Mouse (Mus musculus) ES-E14 (cell line): ENCODE data around the gene Egfl8. TPM values are rescaled to one million over a fixed set of nuclear protein-coding genes. Genes with fewer than 3 reads are reported as not detected.

ENCODE experiments used
- DNase-seq: peaks from one replicate; pipeline ENCODE4 v3.0.0-alpha.2; 2013; ENCODE audit warnings: low read depth, low spot score
- H3K27ac ChIP-seq: 2 replicates; pipeline ENCODE4 v1.5.1; 2012; ENCODE audit warnings: low read depth, mild to moderate bottlenecking, low read length, moderate library complexity, mixed read lengths; ENCODE audit not compliant: poor library complexity, insufficient read depth, severe bottlenecking
- H3K36me3 ChIP-seq: 2 replicates; pipeline ENCODE4 v1.6.1; 2012; ENCODE audit warnings: mild to moderate bottlenecking, low read length, moderate library complexity, mixed read lengths; ENCODE audit not compliant: control insufficient read depth, poor library complexity, insufficient read depth, severe bottlenecking
- H3K4me1 ChIP-seq, 2 experiments: fragments of 150-350 bp in 1 of 2; sonication (generic) in 1 of 2; 2 replicates each; pipeline ENCODE4 v1.6.1; 2012; ENCODE audit warnings: low read length in 2 of 2, mild to moderate bottlenecking in 1 of 2, mixed read lengths in 1 of 2; ENCODE audit not compliant: control insufficient read depth in 2 of 2, insufficient read depth in 2 of 2, poor library complexity in 1 of 2
- H3K4me3 ChIP-seq, 2 experiments: fragments of 150-350 bp in 1 of 2; sonication (generic) in 1 of 2; 2 replicates each; pipeline ENCODE4 v1.5.1; 2012; ENCODE audit warnings: low read length in 2 of 2, low read depth in 1 of 2, mild to moderate bottlenecking in 1 of 2, mixed read lengths in 1 of 2; ENCODE audit not compliant: insufficient read depth in 1 of 2, poor library complexity in 1 of 2, severe bottlenecking in 1 of 2
- H3K9ac ChIP-seq: 2 replicates; pipeline ENCODE4 v1.6.1; 2012; ENCODE audit warnings: low read depth, mild to moderate bottlenecking, low read length, mixed read lengths; ENCODE audit not compliant: poor library complexity, insufficient read depth, severe bottlenecking
- H3K9me3 ChIP-seq: fragments of 150-350 bp; sonication (generic); 2 replicates; pipeline ENCODE4 v1.6.1; 2012; ENCODE audit warnings: low read depth, mild to moderate bottlenecking, low read length; ENCODE audit not compliant: control insufficient read depth, insufficient read depth
- CHD2 ChIP-seq: IDR thresholded peaks from 2 replicates; pipeline ENCODE4 v1.6.1; 2014; ENCODE audit warnings: mild to moderate bottlenecking, low read depth, low read length, inconsistent platforms
- HCFC1 ChIP-seq: IDR thresholded peaks from 2 replicates; pipeline ENCODE4 v1.6.1; 2012; ENCODE audit warnings: low read length, inconsistent platforms, borderline replicate concordance; ENCODE audit not compliant: insufficient read depth
- MAFK ChIP-seq: IDR thresholded peaks from 2 replicates; pipeline ENCODE4 v1.6.1; 2014; ENCODE audit warnings: mild to moderate bottlenecking, low read depth, low read length, inconsistent platforms; ENCODE audit not compliant: insufficient read depth
- ZC3H11A ChIP-seq: IDR thresholded peaks from 2 replicates; pipeline ENCODE4 v1.6.1; 2012; ENCODE audit warnings: low read depth, mild to moderate bottlenecking, inconsistent platforms, low read length, borderline replicate concordance
- ZNF384 ChIP-seq: IDR thresholded peaks from 2 replicates; pipeline ENCODE4 v1.6.1; 2012; ENCODE audit warnings: low read depth, low read length, inconsistent platforms
- in situ Hi-C, 2 experiments: fragments of 600-800 bp; cut with MboI; formaldehyde crosslinking; loops; one replicate each; pipeline ENCODE4 v1.15.1; 2025; ENCODE audit warnings: low sequenced_read_pairs in 2 of 2, inconsistent platforms in 1 of 2; ENCODE audit not compliant: unreplicated experiment in 2 of 2
- total RNA-seq: library from RNA; depleted of rRNA; stranded (reverse); fragments of 300-350 nt; gene quantifications from 2 replicates; pipeline ENCODE4 v1.2.3, GENCODE M21; 2012

Gene Egfl8
- total RNA-seq, 1 experiment = 1.0 TPM

- Histone ChIP-seq H3K4me1 (peaks cover 5 to 23% of the 10 kb centered on the region in 2 experiments), H3K27ac (no peak overlapping the region), H3K4me3 (no peak overlapping the region), H3K9ac (no peak overlapping the region), H3K9me3 (no peaks in the 10 kb centered on the region), H3K36me3 (peaks cover 28% of the 10 kb centered on the region)
- TF ChIP-seq HCFC1 (no peak), MAFK (no peak), ZNF384 (no peak), CHD2 (no peak), ZC3H11A (no peak)
- no peak for DNase-seq
- in situ Hi-C loops = no loop called here
These were observed 19.7 kb downstream of the Egfl8 start for GRCm38 (mm10) chr17:34596098-34596497.

- H3K4me1 ChIP-seq = peaks cover 13 to 38% of the 10 kb centered on the region in 2 experiments
- no peak overlapping the region for H3K27ac ChIP-seq
- no peak for DNase-seq
- in situ Hi-C loops = no loop called here
- peak overlapping the region; percentile 39 to 86; a peak in 1 of 4 replicates for H3K4me3 ChIP-seq
- H3K36me3 ChIP-seq = peaks cover 19% of the 10 kb centered on the region; the same call in 1 of the 2 replicates
- TF ChIP-seq ZC3H11A = no peak
- TF ChIP-seq MAFK = no peak
- TF ChIP-seq HCFC1 = no peak
- peak overlapping the region; percentile 55; the same call in 1 of the 2 replicates for H3K9ac ChIP-seq
- no peaks in the 10 kb centered on the region for H3K9me3 ChIP-seq
These were observed 21.8 kb downstream of the Egfl8 start for GRCm38 (mm10) chr17:34593752-34594525.

- Histone ChIP-seq H3K27ac (peak overlapping the region; percentile 76; the same call in 1 of the 2 replicates), H3K9me3 (no peaks in the 10 kb centered on the region), H3K36me3 (peaks cover 19% of the 10 kb centered on the region; the same call in 1 of the 2 replicates), H3K9ac (peak overlapping the region; percentile 87), H3K4me1 (peaks cover 19 to 43% of the 10 kb centered on the region in 2 experiments), H3K4me3 (peak overlapping the region; percentile 86 to 87; a peak in 3 of 4 replicates)
- in situ Hi-C loops = no loop called here
- TF ChIP-seq HCFC1 = no peak
- no peak for TF ChIP-seq MAFK
- no peak for TF ChIP-seq ZNF384
- TF ChIP-seq ZC3H11A = no peak
- no peak for TF ChIP-seq CHD2
- DNase-seq = no peak
These were observed 22.9 kb downstream of the Egfl8 start for GRCm38 (mm10) chr17:34592581-34593549.

- peaks cover 19 to 40% of the 10 kb centered on the region in 2 experiments for H3K4me1 ChIP-seq
- H3K9me3 ChIP-seq = no peaks in the 10 kb centered on the region
- in situ Hi-C loops = no loop called here
- H3K36me3 ChIP-seq = peaks cover 19% of the 10 kb centered on the region; the same call in 1 of the 2 replicates
- peak overlapping the region; percentile 87 for H3K9ac ChIP-seq
- no peak for DNase-seq
- H3K4me3 ChIP-seq = peak overlapping the region; percentile 86 to 87
- TF ChIP-seq ZNF384 = no peak
- no peak for TF ChIP-seq ZC3H11A
- no peak for TF ChIP-seq MAFK
- no peak for TF ChIP-seq CHD2
- no peak for TF ChIP-seq HCFC1
- peak overlapping the region; percentile 76; the same call in 1 of the 2 replicates for H3K27ac ChIP-seq
These were observed 23.8 kb downstream of the Egfl8 start for GRCm38 (mm10) chr17:34591994-34592375.
